Mouse (Mus musculus): ENCODE measurements around the gene Sgca. TPM values are rescaled to one million over a fixed set of nuclear protein-coding genes. Genes with fewer than 3 reads are reported as not detected.
"Not testable (repeated sequence)": the region's sequence is repeated elsewhere in the genome, so short reads cannot be mapped to it uniquely, and the experiment has no call there.

Sgca gene
- polyA plus RNA-seq, 1 experiment from 2014 or later = 0.52 TPM

- Histone ChIP-seq H3K4me1 (replicated peaks) (peaks cover 31% of the 10 kb centered on the region), H3K4me3 (no peak overlapping the region), H3K4me2 (no peak overlapping the region), H3K36me3 (no peaks in the 10 kb centered on the region), H3K27me3 (no peaks in the 10 kb centered on the region), H3K27ac (no peak overlapping the region), H3K9me3 (no peaks in the 10 kb centered on the region), H3K9ac (no peak overlapping the region)
- 69% methylated on average over 2 of the region's 2 CpGs for WGBS
- no peak for ATAC-seq (ENCODE audit: low FRiP score)
Observed at GRCm38 (mm10) chr11:94974951-94975350, 1.2 kb downstream of the Sgca start.

GRCm38 (mm10) chr11:94973313-94973712 lies 2.8 kb downstream of the Sgca start:
- Histone ChIP-seq H3K36me3 (no peaks in the 10 kb centered on the region), H3K4me2 (no peak overlapping the region), H3K9ac (no peak overlapping the region), H3K4me1 (replicated peaks) (peaks cover 21% of the 10 kb centered on the region), H3K27me3 (no peaks in the 10 kb centered on the region), H3K9me3 (no peaks in the 10 kb centered on the region), H3K27ac (no peak overlapping the region), H3K4me3 (no peak overlapping the region)
- no peak for ATAC-seq (ENCODE audit: low FRiP score)
- WGBS = 31% methylated on average over 4 of the region's 4 CpGs

- ATAC-seq (ENCODE audit: low FRiP score) = no peak
- no peaks in the 10 kb centered on the region for H3K27me3 ChIP-seq
- WGBS = 67% methylated on average over 5 of the region's 5 CpGs
Observed at GRCm38 (mm10) chr11:94972887-94973286, 3.2 kb downstream of the Sgca start.

GRCm38 (mm10) chr11:94971895-94972615 lies 4.1 kb downstream of the Sgca start:
- Histone ChIP-seq H3K9me3 (no peaks in the 10 kb centered on the region), H3K4me2 (no peak overlapping the region), H3K4me1 (replicated peaks) (peaks cover 15% of the 10 kb centered on the region; the same call in 1 of the 2 replicates), H3K27me3 (no peaks in the 10 kb centered on the region), H3K4me3 (no peak overlapping the region), H3K9ac (no peak overlapping the region), H3K36me3 (no peaks in the 10 kb centered on the region), H3K27ac (no peak overlapping the region)
- 62% methylated on average over 16 of the region's 16 CpGs for WGBS
- ATAC-seq (ENCODE audit: low FRiP score) = no peak

More at GRCm38 (mm10) chr11:94972887-94973286, 3.2 kb downstream of the Sgca start:
- no peaks in the 10 kb centered on the region for H3K9me3 ChIP-seq
- no peak overlapping the region for H3K4me2 ChIP-seq
- no peak overlapping the region for H3K27ac ChIP-seq
- no peak overlapping the region for H3K9ac ChIP-seq
- peaks cover 16% of the 10 kb centered on the region for H3K4me1 ChIP-seq (replicated peaks)
- no peak overlapping the region for H3K4me3 ChIP-seq
- H3K36me3 ChIP-seq = no peaks in the 10 kb centered on the region

GRCm38 (mm10) chr11:94970210-94970943 lies 5.8 kb downstream of the Sgca start:
- 65% methylated on average over 15 of the region's 15 CpGs for WGBS
- H3K4me1 ChIP-seq (replicated peaks) = peaks cover 15% of the 10 kb centered on the region; the same call in 1 of the 2 replicates
- H3K9ac ChIP-seq = no peak overlapping the region
- peak; percentile 34; the same call in 1 of the 2 replicates for ATAC-seq (ENCODE audit: low FRiP score)
- H3K27me3 ChIP-seq = no peaks in the 10 kb centered on the region
- no peak overlapping the region for H3K27ac ChIP-seq
- no peaks in the 10 kb centered on the region for H3K9me3 ChIP-seq
- no peaks in the 10 kb centered on the region for H3K36me3 ChIP-seq
- no peak overlapping the region for H3K4me2 ChIP-seq
- no peak overlapping the region for H3K4me3 ChIP-seq

- not testable (repeated sequence) for H3K27me3 ChIP-seq; H3K27ac ChIP-seq; H3K4me3 ChIP-seq; H3K36me3 ChIP-seq; H3K9ac ChIP-seq; H3K9me3 ChIP-seq; H3K4me2 ChIP-seq; ATAC-seq (ENCODE audit: low FRiP score)
- whole genome bisulfite sequencing = 96% methylated on average over 4 of the region's 4 CpGs
- H3K4me1 ChIP-seq (replicated peaks) = peaks cover 12% of the 10 kb centered on the region; the same call in 1 of the 2 replicates
Observed at GRCm38 (mm10) chr11:94969709-94970108, 6.4 kb downstream of the Sgca start.

GRCm38 (mm10) chr11:94968187-94968586 lies 7.9 kb downstream of the Sgca start:
- H3K27me3 ChIP-seq = no peaks in the 10 kb centered on the region
- 79% methylated on average over 7 of the region's 7 CpGs for WGBS
- ATAC-seq (ENCODE audit: low FRiP score) = no peak
- H3K9ac ChIP-seq = no peak overlapping the region
- H3K4me2 ChIP-seq = no peak overlapping the region
- H3K4me3 ChIP-seq = no peak overlapping the region
- H3K4me1 ChIP-seq (replicated peaks) = peaks cover 10% of the 10 kb centered on the region; the same call in 1 of the 2 replicates
- no peaks in the 10 kb centered on the region for H3K9me3 ChIP-seq
- no peak overlapping the region for H3K27ac ChIP-seq
- no peaks in the 10 kb centered on the region for H3K36me3 ChIP-seq

GRCm38 (mm10) chr11:94967419-94967818 lies 8.7 kb downstream of the Sgca start, which contains the start of gene Hils1:
TSS of gene Hils1 (plus strand) at chr11:94967593.
- H3K9me3 ChIP-seq = no peaks in the 10 kb centered on the region
- no peak for ATAC-seq (ENCODE audit: low FRiP score)
- no peak within 1 kb of the TSS for H3K4me2 ChIP-seq
- H3K27ac ChIP-seq = no peak within 1 kb of the TSS
- 51% methylated on average over 4 of the region's 4 CpGs for WGBS
- no peak within 1 kb of the TSS for H3K4me3 ChIP-seq
- H3K4me1 ChIP-seq (replicated peaks) = peaks cover 6% of the 10 kb centered on the region; the same call in 1 of the 2 replicates
- no peaks in the 10 kb centered on the region for H3K27me3 ChIP-seq
- no peaks in the 10 kb centered on the region for H3K36me3 ChIP-seq
- H3K9ac ChIP-seq = no peak within 1 kb of the TSS

- 78% methylated on average over 5 of the region's 5 CpGs for WGBS
- H3K9ac ChIP-seq = no peak overlapping the region
- no peak for ATAC-seq (ENCODE audit: low FRiP score)
- no peak overlapping the region for H3K4me2 ChIP-seq
- no peaks in the 10 kb centered on the region for H3K36me3 ChIP-seq
- H3K27ac ChIP-seq = no peak overlapping the region
- no peaks in the 10 kb centered on the region for H3K9me3 ChIP-seq
- H3K4me1 ChIP-seq (replicated peaks) = peaks cover 11% of the 10 kb centered on the region; the same call in 1 of the 2 replicates
- H3K4me3 ChIP-seq = no peak overlapping the region
- no peaks in the 10 kb centered on the region for H3K27me3 ChIP-seq
Observed at GRCm38 (mm10) chr11:94962534-94963101, 13.5 kb downstream of the Sgca start.

- 26% methylated on average over 8 of the region's 8 CpGs for WGBS
Observed at GRCm38 (mm10) chr11:94958065-94958858, 17.9 kb downstream of the Sgca start.

GRCm38 (mm10) chr11:94957693-94958064 lies 18.4 kb downstream of the Sgca start:
- 0 out of 2 replicates have a peak overlapping the region, but pooled peaks have one; percentile 14 for H3K27ac ChIP-seq
- H3K4me1 ChIP-seq (replicated peaks) = peaks cover 18% of the 10 kb centered on the region; the same call in 1 of the 2 replicates
- H3K4me3 ChIP-seq = no peak overlapping the region
- WGBS = 85% methylated on average over 9 of the region's 9 CpGs
- H3K9ac ChIP-seq = no peak overlapping the region
- H3K27me3 ChIP-seq = no peaks in the 10 kb centered on the region
- ATAC-seq (ENCODE audit: low FRiP score) = 0 out of 2 replicates have a peak, but pooled peaks have one; percentile 17
- no peaks in the 10 kb centered on the region for H3K9me3 ChIP-seq
- H3K4me2 ChIP-seq = no peak overlapping the region
- H3K36me3 ChIP-seq = no peaks in the 10 kb centered on the region

More at GRCm38 (mm10) chr11:94958065-94958858, 17.9 kb downstream of the Sgca start:
- Histone ChIP-seq H3K27ac (0 out of 2 replicates have a peak overlapping the region, but pooled peaks have one; percentile 14), H3K4me2 (no peak overlapping the region), H3K4me1 (replicated peaks) (peaks cover 18% of the 10 kb centered on the region; the same call in 1 of the 2 replicates), H3K9me3 (no peaks in the 10 kb centered on the region), H3K36me3 (no peaks in the 10 kb centered on the region), H3K9ac (no peak overlapping the region), H3K4me3 (no peak overlapping the region), H3K27me3 (no peaks in the 10 kb centered on the region)
- ATAC-seq (ENCODE audit: low FRiP score) = 0 out of 2 replicates have a peak, but pooled peaks have one; percentile 24
